Mouse (Mus musculus) cerebellum, adult 2 months (tissue): ENCODE results near the gene Adam30.

ENCODE experiments used
- CTCF ChIP-seq: fragments of 200-500 bp; IDR thresholded peaks from 2 replicates; pipeline ENCODE4 v1.5.1; 2011; ENCODE audit warnings: low read depth, mild to moderate bottlenecking, control low read depth, low read length, moderate library complexity, borderline replicate concordance; ENCODE audit not compliant: insufficient read depth
- POLR2A ChIP-seq: fragments of 200-500 bp; IDR thresholded peaks from 2 replicates; pipeline ENCODE4 v1.6.1; 2011; ENCODE audit warnings: low read length, control low read depth, borderline replicate concordance; ENCODE audit not compliant: insufficient read depth

DNA sequence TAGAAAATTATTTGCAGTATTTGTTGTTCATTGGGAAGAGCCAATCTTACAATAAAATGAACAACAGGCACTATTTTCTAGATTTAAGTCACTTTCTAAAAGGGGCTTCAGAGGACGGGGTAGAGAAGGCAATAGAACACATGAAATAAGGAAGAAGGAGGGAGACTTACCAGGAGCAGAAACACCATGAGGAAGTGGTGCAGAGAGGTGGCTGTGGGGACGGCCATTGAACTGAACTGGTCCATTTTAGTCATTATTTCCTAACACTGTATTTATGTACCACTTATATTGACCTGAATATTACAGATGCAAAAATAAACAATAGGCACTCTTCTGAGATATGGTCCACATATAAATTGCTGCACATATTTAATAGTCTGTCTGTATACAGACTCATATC lies 3.4 kb upstream of the Adam30 start:
- TF ChIP-seq CTCF (no peak), POLR2A (no peak)
